Mouse (Mus musculus) embryonic fibroblast, embryonic 13.5 days (primary cell): ENCODE data around the gene Fyb2. TPM values are rescaled to one million over a fixed set of nuclear protein-coding genes. Genes with fewer than 3 reads are reported as not detected.

Source experiments
- H3K27ac ChIP-seq: 2 replicates; pipeline ENCODE4 v1.5.1; 2012; ENCODE audit warnings: low read length, control low read depth, inconsistent platforms; ENCODE audit not compliant: insufficient read depth
- H3K4me1 ChIP-seq: 2 replicates; pipeline ENCODE4 v1.6.1; 2011; ENCODE audit warnings: low read length; ENCODE audit not compliant: control insufficient read depth, insufficient read depth
- H3K4me3 ChIP-seq: 2 replicates; pipeline ENCODE4 v1.5.1; 2011; ENCODE audit warnings: mild to moderate bottlenecking, control low read depth, low read length; ENCODE audit not compliant: insufficient read depth
- CTCF ChIP-seq: IDR thresholded peaks from 2 replicates; pipeline ENCODE4 v1.5.1; 2011; ENCODE audit warnings: mild to moderate bottlenecking, control low read depth, low read length, moderate library complexity, borderline replicate concordance; ENCODE audit not compliant: insufficient read depth
- POLR2A ChIP-seq: IDR thresholded peaks from 2 replicates; pipeline ENCODE4 v1.6.1; 2011; ENCODE audit warnings: low read depth, mild to moderate bottlenecking, control low read depth, low read length, moderate library complexity
- polyA plus RNA-seq: library from polyadenylated mRNA; stranded (reverse); fragments of >200 nt; gene quantifications from 2 replicates; pipeline ENCODE4 v1.2.4, GENCODE M21; 2011; ENCODE audit warnings: low read depth; ENCODE audit not compliant: missing spikeins, insufficient read length

The Fyb2 gene
- polyA plus RNA-seq, 1 experiment = 0.33 TPM

GRCm38 (mm10) chr4:104972606-104973005 lies 59.4 kb downstream of the Fyb2 start:
- no peak overlapping the region for H3K27ac ChIP-seq
- H3K4me3 ChIP-seq = no peak overlapping the region
- no peak for TF ChIP-seq POLR2A
- TF ChIP-seq CTCF = no peak
- no peaks in the 10 kb centered on the region for H3K4me1 ChIP-seq

- no peak for TF ChIP-seq CTCF
- no peak for TF ChIP-seq POLR2A
- Histone ChIP-seq H3K4me1 (no peaks in the 10 kb centered on the region), H3K4me3 (no peak overlapping the region), H3K27ac (no peak overlapping the region)
Measured at GRCm38 (mm10) chr4:104975162-104975830, 62.0 kb downstream of the Fyb2 start.

- H3K4me3 ChIP-seq = no peak overlapping the region
- no peak overlapping the region for H3K27ac ChIP-seq
- TF ChIP-seq CTCF (no peak), POLR2A (no peak)
- 0 out of 2 replicates have a peak, but pooled peaks cover 2% of the 10 kb centered on the region for H3K4me1 ChIP-seq
Measured at GRCm38 (mm10) chr4:104985960-104986632, 72.8 kb downstream of the Fyb2 start.

DNA sequence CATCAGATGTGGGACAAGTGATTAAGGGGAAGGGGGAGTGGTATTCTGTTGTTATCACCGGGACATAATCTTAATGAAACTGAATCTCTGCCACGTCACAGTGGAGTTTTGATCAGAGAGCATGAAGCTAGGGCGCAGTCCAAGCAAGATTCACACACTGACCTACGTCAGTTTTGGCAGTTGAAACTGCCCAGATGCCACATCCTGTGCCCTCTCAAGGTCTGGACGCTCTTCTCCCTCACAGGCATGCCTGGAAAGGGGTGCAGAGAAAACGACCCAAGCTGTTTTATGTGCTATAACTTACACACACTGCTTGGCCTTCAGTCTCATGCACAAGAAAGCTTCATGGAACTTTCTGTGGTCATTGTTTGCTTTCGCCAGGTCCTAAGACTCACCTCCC lies 74.4 kb downstream of the Fyb2 start:
- 0 out of 2 replicates have a peak, but pooled peaks cover 2% of the 10 kb centered on the region for H3K4me1 ChIP-seq
- no peak overlapping the region for H3K27ac ChIP-seq
- no peak overlapping the region for H3K4me3 ChIP-seq
- TF ChIP-seq POLR2A = no peak
- no peak for TF ChIP-seq CTCF

GRCm38 (mm10) chr4:104988102-104988501 lies 74.8 kb downstream of the Fyb2 start:
- Histone ChIP-seq H3K27ac (no peak overlapping the region), H3K4me3 (no peak overlapping the region), H3K4me1 (0 out of 2 replicates have a peak, but pooled peaks cover 2% of the 10 kb centered on the region)
- TF ChIP-seq POLR2A (no peak), CTCF (no peak)

DNA sequence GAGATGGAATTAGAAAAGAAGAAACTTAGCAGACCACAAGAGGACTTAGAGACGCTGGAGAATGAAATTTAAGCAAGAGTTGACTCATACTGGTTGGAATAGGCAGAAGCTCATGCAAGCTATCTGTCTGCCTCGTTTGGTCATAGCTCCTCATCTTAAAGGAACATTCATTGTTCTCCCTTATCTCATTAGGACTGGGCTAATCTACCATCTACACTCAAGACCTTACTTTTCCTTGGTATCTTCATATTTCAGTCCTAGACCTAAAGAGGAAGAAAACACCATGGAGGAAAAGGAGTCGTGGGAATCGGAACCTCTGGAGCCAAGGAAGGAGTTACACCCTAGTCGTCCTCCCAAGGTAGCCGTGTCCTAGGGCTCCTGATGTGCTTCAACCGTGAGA lies 75.5 kb downstream of the Fyb2 start:
- 0 out of 2 replicates have a peak, but pooled peaks cover 2% of the 10 kb centered on the region for H3K4me1 ChIP-seq
- H3K4me3 ChIP-seq = no peak overlapping the region
- TF ChIP-seq POLR2A = no peak
- no peak for TF ChIP-seq CTCF
- no peak overlapping the region for H3K27ac ChIP-seq

DNA sequence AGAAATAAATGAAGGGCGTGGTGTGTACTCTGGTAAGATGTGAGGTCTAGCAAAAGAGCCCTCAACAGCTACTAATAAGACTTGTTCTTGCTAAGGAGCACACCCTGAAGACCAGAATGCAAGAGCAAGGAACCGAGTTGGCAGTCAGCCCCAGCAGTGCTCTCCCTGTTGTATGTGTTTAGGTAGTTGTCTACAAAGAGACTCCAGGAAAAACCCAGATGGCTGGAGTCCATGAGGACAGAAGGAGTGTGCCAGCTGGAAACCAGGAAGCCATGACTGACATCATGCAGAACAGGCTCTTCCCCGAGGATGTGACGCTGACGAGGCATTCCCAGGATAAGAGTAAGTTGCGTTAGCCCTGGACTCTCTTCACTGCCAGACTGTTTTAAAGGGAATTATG lies 76.8 kb downstream of the Fyb2 start:
- 0 out of 2 replicates have a peak, but pooled peaks cover 2% of the 10 kb centered on the region for H3K4me1 ChIP-seq
- H3K4me3 ChIP-seq = no peak overlapping the region
- TF ChIP-seq CTCF (no peak), POLR2A (no peak)
- H3K27ac ChIP-seq = no peak overlapping the region

- Histone ChIP-seq H3K4me1 (0 out of 2 replicates have a peak, but pooled peaks cover 2% of the 10 kb centered on the region), H3K27ac (no peak overlapping the region), H3K4me3 (no peak overlapping the region)
- TF ChIP-seq CTCF (no peak), POLR2A (no peak)
Measured at GRCm38 (mm10) chr4:104990686-104991085, 77.4 kb downstream of the Fyb2 start.

DNA sequence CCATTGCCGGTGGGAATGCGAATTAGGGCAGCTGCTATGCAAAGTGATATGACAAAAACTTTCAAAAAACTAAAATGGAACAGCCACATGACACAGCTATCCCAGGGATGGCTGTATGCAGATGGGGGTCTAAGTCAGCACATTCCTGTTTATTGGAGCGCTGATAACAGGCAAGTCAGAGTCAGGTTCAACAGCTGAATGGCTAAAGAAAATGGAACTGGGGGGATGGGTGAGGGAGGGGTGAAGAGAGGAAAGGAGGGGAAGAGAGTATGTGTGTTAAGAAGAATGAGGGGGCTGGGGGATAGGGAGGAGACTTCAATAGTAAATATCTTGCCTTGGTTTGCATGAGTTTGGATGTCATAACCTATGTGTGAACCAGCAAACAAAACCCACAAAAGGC lies 79.0 kb downstream of the Fyb2 start:
- H3K4me1 ChIP-seq = 0 out of 2 replicates have a peak, but pooled peaks cover 2% of the 10 kb centered on the region

DNA sequence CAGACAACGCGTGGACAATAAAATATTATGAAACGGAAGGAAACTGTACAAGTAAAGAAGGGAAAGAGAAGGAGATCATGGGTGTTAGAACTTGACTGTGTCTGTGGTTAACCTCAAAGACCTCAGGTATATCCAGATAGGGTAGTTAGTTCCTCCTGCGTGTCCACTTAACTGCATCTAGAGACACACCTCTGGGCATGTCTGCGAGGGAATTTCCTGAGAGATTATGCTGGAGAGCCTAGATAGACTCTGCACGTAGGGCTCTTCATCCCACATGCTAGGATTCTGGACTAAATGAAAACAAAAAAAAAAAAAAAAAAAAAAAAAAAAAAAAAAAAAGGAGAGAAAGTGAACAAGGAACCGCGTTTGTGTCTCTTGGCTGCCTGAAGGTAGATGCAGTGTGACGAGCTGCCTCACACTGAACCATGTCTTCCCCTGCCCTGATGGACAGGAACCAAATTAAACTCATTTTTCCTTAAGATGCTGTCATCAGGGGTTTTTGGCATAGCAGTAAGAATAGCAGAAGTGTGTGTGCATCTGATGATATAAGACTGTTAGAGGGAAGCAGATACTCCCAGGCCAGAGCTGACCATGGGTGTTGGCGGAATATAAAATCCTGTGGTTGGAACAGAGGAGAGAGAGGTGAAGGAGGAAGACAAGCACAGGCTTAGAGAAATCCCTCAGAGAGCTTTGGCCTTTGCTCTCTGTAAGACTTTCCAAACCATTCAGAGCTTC lies 80.1 kb downstream of the Fyb2 start:
- H3K4me1 ChIP-seq = no peaks in the 10 kb centered on the region
- H3K4me3 ChIP-seq = no peak overlapping the region
- TF ChIP-seq POLR2A (no peak), CTCF (no peak)
- H3K27ac ChIP-seq = no peak overlapping the region

More for the DNA sequence above, 79.0 kb downstream of the Fyb2 start:
- no peak for TF ChIP-seq CTCF
- no peak for TF ChIP-seq POLR2A
- Histone ChIP-seq H3K4me3 (no peak overlapping the region), H3K27ac (no peak overlapping the region)
